Mouse (Mus musculus): ENCODE measurements at regions not wholly inside any gene's neighbourhood (a gene's known extent, or its start where the extent isn't known, plus 50 kb on each side); places are given as distances from the start of the nearest gene placed in this dataset.

DNA sequence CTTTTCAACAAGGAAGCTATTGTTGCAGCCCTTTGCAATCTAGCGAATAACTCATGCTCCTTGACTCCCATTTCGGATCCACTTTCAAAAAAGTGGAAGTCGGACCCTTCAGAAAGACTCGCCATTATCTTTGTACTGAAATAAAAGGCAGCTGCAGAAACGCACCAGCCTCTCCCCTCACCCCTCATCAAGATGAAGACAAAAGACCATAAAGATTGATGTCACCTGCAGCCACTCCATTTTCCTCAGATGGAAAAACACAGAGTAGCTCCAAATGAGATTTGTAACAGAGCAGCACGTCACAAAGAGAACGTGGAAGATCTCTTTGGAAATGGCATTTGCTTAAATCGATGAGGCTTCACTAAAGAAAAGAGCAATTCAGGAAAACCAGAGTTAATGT lies 113.3 kb upstream of the Atp2b1 start:
- DNase-seq = no peak
- intact Hi-C loops (cut with DNase I) = no loop called here

DNA sequence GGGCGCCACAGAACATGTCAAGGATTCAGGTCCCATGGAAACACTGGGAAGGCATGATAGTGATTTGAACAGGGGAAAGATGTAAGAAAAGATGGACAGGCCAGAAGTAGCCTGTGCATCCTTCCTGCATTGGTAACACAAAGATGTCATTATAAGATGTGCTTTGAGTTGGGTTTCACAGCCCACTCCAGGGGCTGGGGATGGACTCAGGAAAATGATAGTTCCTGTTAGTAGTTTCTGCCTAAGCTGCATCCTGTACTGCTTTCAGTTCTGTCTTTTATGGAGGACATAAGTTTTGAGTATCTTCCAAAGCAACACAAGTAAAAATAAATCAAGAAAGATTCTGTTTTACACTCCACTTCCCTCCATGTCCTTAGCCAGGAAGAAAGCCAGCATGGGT lies 109.2 kb upstream of the Atp2b1 start:
- intact Hi-C loops (cut with DNase I) = no loop called here
- no peak for DNase-seq

GRCm38 (mm10) chr10:98806798-98807535 lies 107.2 kb upstream of the Atp2b1 start:
- DNase-seq = no peak
- intact Hi-C loops (cut with DNase I) = no loop called here

- intact Hi-C loops (cut with DNase I) = no loop called here
- no peak for DNase-seq
Measured at GRCm38 (mm10) chr10:98808644-98809043, 105.6 kb upstream of the Atp2b1 start.

GRCm38 (mm10) chr10:98829051-98829450 lies 85.2 kb upstream of the Atp2b1 start:
- no peak for DNase-seq
- intact Hi-C loops (cut with DNase I) = no loop called here

GRCm38 (mm10) chr10:98831488-98831887 lies 82.7 kb upstream of the Atp2b1 start:
- no peak for DNase-seq
- intact Hi-C loops (cut with DNase I) = no loop called here

DNA sequence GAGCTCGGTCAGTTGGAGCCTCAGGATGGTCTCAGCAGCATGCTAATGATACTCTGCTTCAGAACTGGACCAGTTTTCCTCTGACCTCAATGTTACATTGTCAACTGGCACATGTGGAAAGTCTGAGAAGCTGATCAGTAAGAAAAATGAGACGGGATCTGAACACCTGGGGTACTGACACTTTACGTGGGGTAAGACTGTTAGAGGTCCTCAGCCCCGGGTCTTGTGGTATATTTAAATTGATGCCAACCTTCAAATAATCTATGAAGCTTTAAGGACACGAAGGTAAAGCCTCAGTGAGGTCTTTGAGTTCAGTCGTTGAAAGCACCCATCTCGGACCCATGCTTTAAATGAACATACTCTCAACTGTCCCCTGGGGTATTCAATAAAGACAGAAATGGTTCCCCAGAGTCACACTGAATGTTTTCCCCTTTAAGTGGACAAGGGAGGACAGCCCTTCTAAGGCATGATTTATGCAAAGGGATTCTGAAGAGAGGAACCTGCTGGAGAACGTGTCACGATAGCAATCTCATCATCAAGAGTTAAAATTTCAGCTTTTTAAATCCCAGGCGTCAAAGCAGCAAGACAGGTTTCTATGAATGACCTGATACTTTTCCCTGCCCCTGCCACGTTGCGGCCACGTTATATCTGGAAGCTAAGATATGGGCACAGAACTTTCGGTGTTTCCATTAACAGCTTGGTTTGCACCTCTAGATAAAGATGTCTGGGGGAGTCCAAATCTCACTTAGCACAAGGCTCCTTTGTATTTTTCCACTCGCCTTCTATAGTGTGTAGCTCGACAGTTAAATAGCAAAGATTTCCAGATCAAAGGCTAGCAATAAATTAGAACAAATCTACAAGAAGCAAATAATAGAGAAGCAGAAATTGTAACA lies 76.7 kb upstream of the Atp2b1 start:
- DNase-seq = no peak
- intact Hi-C loops (cut with DNase I) = no loop called here

GRCm38 (mm10) chr10:98838926-98839679 lies 75.1 kb upstream of the Atp2b1 start:
- DNase-seq = no peak
- intact Hi-C loops (cut with DNase I) = no loop called here

DNA sequence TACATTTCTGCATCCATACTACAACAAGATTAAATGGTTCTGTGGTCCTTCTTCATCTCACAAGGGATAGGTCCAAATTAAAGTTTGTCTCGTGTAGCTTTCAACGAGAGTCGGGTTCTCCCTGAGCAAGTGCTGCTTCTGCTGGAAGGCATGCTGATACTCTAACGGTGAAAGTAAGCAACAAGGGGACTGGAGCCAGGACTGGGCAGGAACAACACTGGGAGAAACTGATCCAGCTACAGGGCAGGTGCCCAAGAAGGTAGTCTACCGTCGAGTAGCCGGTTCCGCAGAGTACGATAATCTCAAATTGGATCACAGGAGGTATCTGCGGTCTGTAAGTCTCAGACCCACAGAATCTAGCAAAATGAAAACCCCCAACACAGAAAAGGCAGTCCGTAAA lies 74.2 kb upstream of the Atp2b1 start:
- DNase-seq = no peak
- intact Hi-C loops (cut with DNase I) = no loop called here

DNA sequence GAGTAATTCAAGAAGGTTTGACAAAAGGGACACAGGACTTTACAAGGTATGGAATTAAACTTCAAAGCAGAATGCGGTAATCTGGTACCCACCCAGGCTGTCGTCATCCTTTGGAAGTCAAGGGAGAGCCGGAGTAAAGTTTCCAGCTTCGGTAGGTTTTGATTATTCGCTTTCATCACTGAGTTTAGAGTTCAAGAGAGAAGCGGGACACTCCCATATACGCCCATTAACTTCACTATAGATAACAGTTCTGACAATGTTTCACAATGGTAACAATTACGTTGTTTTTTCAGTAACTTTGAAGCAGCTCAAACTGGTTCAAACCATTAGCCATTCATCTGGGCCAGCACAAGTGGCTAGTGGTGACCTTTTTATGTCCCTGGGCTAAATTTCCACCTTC lies 73.8 kb upstream of the Atp2b1 start:
- DNase-seq = no peak
- intact Hi-C loops (cut with DNase I) = no loop called here

GRCm38 (mm10) chr10:98840957-98841831 lies 73.0 kb upstream of the Atp2b1 start:
- intact Hi-C loops (cut with DNase I) = no loop called here
- DNase-seq = no peak

- intact Hi-C loops (cut with DNase I) = no loop called here
- DNase-seq = no peak
Measured at GRCm38 (mm10) chr10:98841860-98842259, 72.3 kb upstream of the Atp2b1 start.

DNA sequence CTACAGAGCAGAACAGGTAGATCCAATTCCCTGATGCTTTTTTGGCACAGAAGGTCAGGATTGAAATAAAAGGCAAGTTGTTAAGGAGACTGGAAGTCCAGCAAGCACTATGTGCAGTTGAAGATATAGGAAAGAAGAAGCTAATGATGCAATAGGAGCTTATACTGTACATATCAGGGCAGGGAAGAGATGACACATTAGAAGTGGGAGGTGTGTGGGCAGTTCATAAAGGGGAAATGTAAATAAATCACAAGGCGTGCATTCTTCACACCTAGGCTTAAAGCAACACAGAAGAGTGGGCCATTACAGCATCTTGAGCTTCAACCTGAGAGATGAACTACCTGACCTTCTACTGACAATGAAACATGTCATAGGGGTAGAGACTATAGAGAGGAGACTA lies 71.5 kb upstream of the Atp2b1 start:
- DNase-seq = no peak
- intact Hi-C loops (cut with DNase I) = no loop called here

DNA sequence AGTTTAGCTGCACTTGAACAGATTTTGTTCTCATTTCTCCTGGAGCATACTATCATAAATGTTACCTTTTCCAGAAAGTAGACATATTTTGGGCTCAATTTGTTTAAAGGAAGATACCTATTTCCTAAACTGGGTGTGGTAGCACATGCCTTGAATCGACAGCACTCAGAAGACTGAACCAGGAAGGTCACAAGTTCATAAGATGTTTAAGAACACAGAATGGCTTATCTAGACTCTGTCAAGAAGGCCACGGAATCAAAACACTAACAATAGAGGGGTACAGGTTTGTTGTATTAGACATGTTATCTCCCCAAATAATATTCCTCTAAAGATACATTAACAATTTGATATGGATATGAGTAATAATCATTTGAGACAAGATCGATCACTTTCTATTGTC lies 64.4 kb upstream of the Atp2b1 start:
- no peak for DNase-seq
- intact Hi-C loops (cut with DNase I) = no loop called here

DNA sequence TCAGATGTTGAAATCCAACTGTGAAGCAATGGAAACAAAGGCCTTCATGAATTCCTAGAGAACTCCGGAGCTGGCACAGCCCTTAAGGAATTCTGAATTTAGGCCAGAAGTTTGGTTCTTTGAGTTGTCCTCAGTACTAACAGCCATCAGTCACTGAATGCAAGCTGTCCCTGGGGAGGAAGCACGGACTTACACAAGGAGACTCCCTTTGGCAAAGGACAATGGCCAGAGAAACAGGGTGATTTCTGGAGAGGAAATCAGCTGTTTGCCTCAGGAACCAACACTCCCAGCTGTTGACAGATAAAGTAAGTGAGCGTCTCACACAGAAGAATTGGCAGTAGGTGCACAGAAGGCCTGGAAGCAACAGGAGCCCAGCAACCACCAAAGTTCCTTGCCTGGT lies 56.8 kb upstream of the Atp2b1 start:
- DNase-seq = peak; percentile 80 to 85
- intact Hi-C loops (cut with DNase I) = loop anchor here (2.0 to 5.0 kb wide), 2 partner anchors 55 to 80 kb away; no protein-coding TSS in a partner anchor

DNA sequence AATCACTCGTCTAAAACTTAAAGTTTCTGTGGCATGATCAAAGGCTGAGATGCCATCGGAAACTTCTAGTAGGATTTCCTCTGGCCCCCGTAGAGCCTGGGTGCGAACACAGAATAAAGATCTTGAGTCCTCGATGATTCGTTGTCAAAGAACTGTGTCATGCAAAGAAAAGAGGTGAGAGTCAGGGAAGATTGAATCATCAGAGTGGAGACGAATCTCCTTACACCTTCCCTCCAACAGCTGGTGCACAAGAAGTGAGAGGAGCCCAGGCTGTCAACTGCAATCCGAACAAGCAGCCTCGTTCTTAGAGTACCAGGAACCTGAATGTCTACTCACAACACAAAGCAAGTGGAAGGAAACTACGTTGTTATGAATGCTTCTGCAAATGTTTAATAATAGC lies 52.7 kb upstream of the Atp2b1 start:
- intact Hi-C loops (cut with DNase I) = no loop called here
- no peak for DNase-seq

DNA sequence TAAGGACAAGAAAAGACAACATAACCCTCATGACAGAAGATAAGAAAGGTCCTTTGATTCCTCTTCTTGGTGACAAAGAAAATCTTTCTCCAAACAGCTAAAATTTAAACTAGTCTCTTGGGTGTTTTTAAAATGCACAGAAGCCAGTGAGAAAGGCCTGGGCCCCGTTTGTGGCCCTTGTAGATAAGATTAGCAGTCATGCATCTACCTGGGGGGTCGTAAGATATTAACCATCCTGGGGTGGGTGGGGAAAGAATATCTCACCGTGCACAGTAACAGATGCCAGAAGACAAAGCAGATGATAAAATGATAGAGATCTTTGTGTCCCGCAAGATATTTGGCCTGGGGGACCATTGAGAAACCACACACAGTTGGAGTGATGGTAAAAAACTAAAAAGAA lies 51.5 kb upstream of the Atp2b1 start:
- intact Hi-C loops (cut with DNase I) = no loop called here
- no peak for DNase-seq

- no peak for DNase-seq
- intact Hi-C loops (cut with DNase I) = no loop called here
Measured at GRCm38 (mm10) chr10:98864384-98864783, 49.8 kb upstream of the Atp2b1 start.
